Mouse (Mus musculus): ENCODE measurements around the gene Ccdc149. TPM values are rescaled to one million over a fixed set of nuclear protein-coding genes. Genes with fewer than 3 reads are reported as not detected.
A peak's percentile ranks its signal among the peaks of the same experiment; 100 is the strongest.

Gene Ccdc149
- not detected in 2 replicates for polyA plus RNA-seq (2012; ENCODE audit: insufficient read depth, insufficient read length, missing spikeins)

GRCm38 (mm10) chr5:52470991-52471801 is at the start of gene Ccdc149:
Gene Ccdc149 (minus strand): TSS chr5:52471521.
- Histone ChIP-seq H3K4me1 (ENCODE audit: control insufficient read depth, insufficient read depth, low read length) (no peaks in the 10 kb centered on the region), H3K4me3 (ENCODE audit: insufficient read depth, low read length) (peak within 1 kb of the TSS; percentile 20), H3K27ac (ENCODE audit: insufficient read depth, low read depth, low read length) (no peak within 1 kb of the TSS)
- no peak for TF ChIP-seq CTCF (IDR thresholded peaks at IDR 0.05; ENCODE audit: low read depth, low read length)
- no peak for TF ChIP-seq POLR2A (IDR thresholded peaks at IDR 0.05; ENCODE audit: borderline replicate concordance, low read depth, low read length)

GRCm38 (mm10) chr5:52519921-52520320 is 48.6 kb upstream of the Ccdc149 start:
- Histone ChIP-seq H3K4me1 (ENCODE audit: control insufficient read depth, insufficient read depth, low read length) (no peaks in the 10 kb centered on the region), H3K4me3 (ENCODE audit: insufficient read depth, low read length) (no peak overlapping the region), H3K27ac (ENCODE audit: insufficient read depth, low read depth, low read length) (no peak overlapping the region)
- TF ChIP-seq POLR2A (IDR thresholded peaks at IDR 0.05; ENCODE audit: borderline replicate concordance, low read depth, low read length) (no peak), CTCF (IDR thresholded peaks at IDR 0.05; ENCODE audit: low read depth, low read length) (no peak)

- H3K4me3 ChIP-seq (ENCODE audit: insufficient read depth, low read length), result no peak overlapping the region
Observed at GRCm38 (mm10) chr5:52516072-52516476, 44.8 kb upstream of the Ccdc149 start.

GRCm38 (mm10) chr5:52515246-52516021 is 44.1 kb upstream of the Ccdc149 start:
- TF ChIP-seq POLR2A (IDR thresholded peaks at IDR 0.05; ENCODE audit: borderline replicate concordance, low read depth, low read length), result no peak
- TF ChIP-seq CTCF (IDR thresholded peaks at IDR 0.05; ENCODE audit: low read depth, low read length), result peak; percentile 92
- H3K27ac ChIP-seq (ENCODE audit: insufficient read depth, low read depth, low read length), result no peak overlapping the region
- no peaks in the 10 kb centered on the region for H3K4me1 ChIP-seq (ENCODE audit: control insufficient read depth, insufficient read depth, low read length)
- no peak overlapping the region for H3K4me3 ChIP-seq (ENCODE audit: insufficient read depth, low read length)

More at GRCm38 (mm10) chr5:52516072-52516476, 44.8 kb upstream of the Ccdc149 start:
- no peak for TF ChIP-seq POLR2A (IDR thresholded peaks at IDR 0.05; ENCODE audit: borderline replicate concordance, low read depth, low read length)
- TF ChIP-seq CTCF (IDR thresholded peaks at IDR 0.05; ENCODE audit: low read depth, low read length), result no peak
- Histone ChIP-seq H3K4me1 (ENCODE audit: control insufficient read depth, insufficient read depth, low read length) (no peaks in the 10 kb centered on the region), H3K27ac (ENCODE audit: insufficient read depth, low read depth, low read length) (no peak overlapping the region)

GRCm38 (mm10) chr5:52511089-52511488 is 39.8 kb upstream of the Ccdc149 start:
- H3K4me1 ChIP-seq (ENCODE audit: control insufficient read depth, insufficient read depth, low read length), result no peaks in the 10 kb centered on the region
- no peak overlapping the region for H3K4me3 ChIP-seq (ENCODE audit: insufficient read depth, low read length)
- TF ChIP-seq CTCF (IDR thresholded peaks at IDR 0.05; ENCODE audit: low read depth, low read length) (no peak), POLR2A (IDR thresholded peaks at IDR 0.05; ENCODE audit: borderline replicate concordance, low read depth, low read length) (no peak)
- H3K27ac ChIP-seq (ENCODE audit: insufficient read depth, low read depth, low read length), result no peak overlapping the region

- Histone ChIP-seq H3K4me3 (ENCODE audit: insufficient read depth, low read length) (no peak overlapping the region), H3K27ac (ENCODE audit: insufficient read depth, low read depth, low read length) (no peak overlapping the region), H3K4me1 (ENCODE audit: control insufficient read depth, insufficient read depth, low read length) (no peaks in the 10 kb centered on the region)
- TF ChIP-seq POLR2A (IDR thresholded peaks at IDR 0.05; ENCODE audit: borderline replicate concordance, low read depth, low read length) (no peak), CTCF (IDR thresholded peaks at IDR 0.05; ENCODE audit: low read depth, low read length) (no peak)
Observed at GRCm38 (mm10) chr5:52509416-52509815, 38.1 kb upstream of the Ccdc149 start.

- TF ChIP-seq POLR2A (IDR thresholded peaks at IDR 0.05; ENCODE audit: borderline replicate concordance, low read depth, low read length) (no peak), CTCF (IDR thresholded peaks at IDR 0.05; ENCODE audit: low read depth, low read length) (no peak)
- no peak overlapping the region for H3K4me3 ChIP-seq (ENCODE audit: insufficient read depth, low read length)
- no peak overlapping the region for H3K27ac ChIP-seq (ENCODE audit: insufficient read depth, low read depth, low read length)
- H3K4me1 ChIP-seq (ENCODE audit: control insufficient read depth, insufficient read depth, low read length), result no peaks in the 10 kb centered on the region
Observed at GRCm38 (mm10) chr5:52504666-52505065, 33.3 kb upstream of the Ccdc149 start.

GRCm38 (mm10) chr5:52504148-52504547 is 32.8 kb upstream of the Ccdc149 start:
- H3K27ac ChIP-seq (ENCODE audit: insufficient read depth, low read depth, low read length), result no peak overlapping the region
- TF ChIP-seq POLR2A (IDR thresholded peaks at IDR 0.05; ENCODE audit: borderline replicate concordance, low read depth, low read length), result no peak
- TF ChIP-seq CTCF (IDR thresholded peaks at IDR 0.05; ENCODE audit: low read depth, low read length), result no peak
- H3K4me3 ChIP-seq (ENCODE audit: insufficient read depth, low read length), result no peak overlapping the region
- H3K4me1 ChIP-seq (ENCODE audit: control insufficient read depth, insufficient read depth, low read length), result no peaks in the 10 kb centered on the region

GRCm38 (mm10) chr5:52495671-52496070 is 24.4 kb upstream of the Ccdc149 start:
- no peak overlapping the region for H3K4me3 ChIP-seq (ENCODE audit: insufficient read depth, low read length)
- no peaks in the 10 kb centered on the region for H3K4me1 ChIP-seq (ENCODE audit: control insufficient read depth, insufficient read depth, low read length)
- no peak overlapping the region for H3K27ac ChIP-seq (ENCODE audit: insufficient read depth, low read depth, low read length)

GRCm38 (mm10) chr5:52491496-52491895 is 20.2 kb upstream of the Ccdc149 start:
- TF ChIP-seq POLR2A (IDR thresholded peaks at IDR 0.05; ENCODE audit: borderline replicate concordance, low read depth, low read length) (no peak), CTCF (IDR thresholded peaks at IDR 0.05; ENCODE audit: low read depth, low read length) (no peak)
- no peak overlapping the region for H3K27ac ChIP-seq (ENCODE audit: insufficient read depth, low read depth, low read length)
- H3K4me3 ChIP-seq (ENCODE audit: insufficient read depth, low read length), result no peak overlapping the region
- H3K4me1 ChIP-seq (ENCODE audit: control insufficient read depth, insufficient read depth, low read length), result no peaks in the 10 kb centered on the region

More at GRCm38 (mm10) chr5:52495671-52496070, 24.4 kb upstream of the Ccdc149 start:
- TF ChIP-seq CTCF (IDR thresholded peaks at IDR 0.05; ENCODE audit: low read depth, low read length), result no peak
